Mouse (Mus musculus): ENCODE measurements at regions not wholly inside any gene's neighbourhood (a gene's known extent, or its start where the extent isn't known, plus 50 kb on each side); places are given as distances from the start of the nearest gene placed in this dataset.

DNA sequence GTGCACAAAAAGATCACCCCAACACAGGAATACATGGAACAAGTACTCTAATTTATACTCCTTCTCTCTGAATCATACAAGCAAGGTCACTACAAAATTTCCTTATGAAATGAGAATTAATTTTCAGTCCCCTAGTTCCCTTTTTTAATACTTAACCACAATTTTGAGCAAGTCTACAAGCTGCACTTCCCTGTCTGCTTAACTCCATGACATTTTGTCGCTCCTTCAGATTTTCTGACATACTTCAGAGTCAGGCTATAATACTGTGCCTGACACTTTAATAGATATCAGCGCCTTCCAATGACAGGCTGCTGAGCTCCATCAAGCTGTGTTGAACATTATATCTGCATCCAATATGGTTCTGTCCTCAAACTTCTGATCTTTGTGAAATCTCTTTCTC lies 505.0 kb upstream of the Zfp386 start:
- TF ChIP-seq CHD2 (IDR thresholded peaks at IDR 0.05; ENCODE audit: low read depth, low read length) (no peak), ZNF384 (IDR thresholded peaks at IDR 0.05; ENCODE audit: low read depth, low read length) (no peak)

Data from ES-E14 (cell line).